Mouse (Mus musculus) liver, adult 2 months (tissue): ENCODE measurements at regions not wholly inside any gene's neighbourhood (a gene's known extent, or its start where the extent isn't known, plus 50 kb on each side); places are given as distances from the start of the nearest gene placed in this dataset.

ENCODE experiments used
- DNase-seq: peaks from one replicate; pipeline ENCODE4 v3.0.0-alpha.2; 2011; ENCODE audit warnings: low read depth, low spot score; ENCODE audit errors: extremely low read depth
- H3K27ac ChIP-seq: fragments of 200-500 bp; replicated peaks from 2 replicates; pipeline ENCODE4 v1.5.1; 2012; ENCODE audit warnings: low read depth, mild to moderate bottlenecking, control low read depth, inconsistent platforms, low read length; ENCODE audit not compliant: insufficient read depth
- H3K27me3 ChIP-seq: fragments of 200-500 bp; 2 replicates; pipeline ENCODE4 v1.6.1; 2012; ENCODE audit warnings: mild to moderate bottlenecking, moderate library complexity, low read length, inconsistent platforms; ENCODE audit not compliant: control insufficient read depth, insufficient read depth
- H3K36me3 ChIP-seq: fragments of 200-500 bp; 2 replicates; pipeline ENCODE4 v1.6.1; 2012; ENCODE audit warnings: low read length, inconsistent platforms; ENCODE audit not compliant: control insufficient read depth, insufficient read depth
- H3K4me1 ChIP-seq: fragments of 200-500 bp; 2 replicates; pipeline ENCODE4 v1.6.1; 2011; ENCODE audit warnings: low read length; ENCODE audit not compliant: control insufficient read depth, insufficient read depth
- H3K4me3 ChIP-seq: fragments of 200-500 bp; 2 replicates; pipeline ENCODE4 v1.5.1; 2011; ENCODE audit warnings: low read depth, mild to moderate bottlenecking, control low read depth, low read length, moderate library complexity; ENCODE audit not compliant: insufficient read depth
- H3K79me2 ChIP-seq: fragments of 200-500 bp; 2 replicates; pipeline ENCODE4 v1.6.1; 2012; ENCODE audit warnings: inconsistent platforms, mild to moderate bottlenecking, low read length, moderate library complexity; ENCODE audit not compliant: control insufficient read depth, insufficient read depth
- H3K9ac ChIP-seq: fragments of 200-500 bp; 2 replicates; pipeline ENCODE4 v1.6.1; 2012; ENCODE audit warnings: low read depth, mild to moderate bottlenecking, control low read depth, inconsistent platforms, low read length
- CTCF ChIP-seq: fragments of 200-500 bp; IDR thresholded peaks from 2 replicates; pipeline ENCODE4 v1.5.1; 2011; ENCODE audit warnings: low read depth, low read length, control low read depth
- POLR2A ChIP-seq: fragments of 200-500 bp; IDR thresholded peaks from 2 replicates; pipeline ENCODE4 v1.6.1; 2011; ENCODE audit warnings: low read length, control low read depth; ENCODE audit not compliant: insufficient read depth; ENCODE audit errors: extremely low read depth
- WGBS: fragments of 180-500 bp; shearing (Covaris S2); methylation state at CpG from one replicate; pipeline ENCODE4 v1.1.7; 2018; 5-methylcytosine and 5-hydroxymethylcytosine counted together

DNA sequence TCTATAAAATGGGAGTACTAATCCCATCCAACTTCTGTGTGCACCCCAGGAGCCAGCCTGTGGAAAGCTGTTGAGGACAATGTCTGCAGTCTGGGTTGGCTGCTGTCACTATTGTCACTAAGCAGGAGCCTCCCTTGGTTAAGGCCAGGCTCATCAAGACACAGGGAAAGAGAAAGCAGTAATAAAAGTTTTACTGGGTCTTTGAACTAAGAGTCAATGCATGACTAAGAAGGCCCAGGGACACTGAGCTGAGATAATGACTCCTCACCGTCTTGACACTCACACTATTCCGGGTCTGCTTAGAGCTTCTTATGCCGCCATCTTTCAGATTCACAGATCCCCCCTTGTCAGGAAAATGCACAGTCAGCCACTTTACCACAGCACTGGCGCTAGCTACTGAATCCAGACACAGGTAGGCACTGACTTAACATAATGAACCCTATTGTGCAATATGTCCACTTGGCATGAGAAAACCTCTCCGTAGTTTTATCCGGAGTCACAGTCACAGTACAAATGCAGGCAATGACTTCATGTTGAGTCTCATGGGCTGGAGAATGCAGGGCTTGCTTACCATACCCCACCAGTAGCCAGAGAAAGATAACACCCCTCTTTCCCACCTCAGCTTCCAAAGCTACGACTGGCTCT is 66.2 kb upstream of the Synm start:
- TF ChIP-seq CTCF (no peak), POLR2A (no peak)
- H3K27ac ChIP-seq: no peak overlapping the region
- 59% methylated on average over 7 of the region's 7 CpGs for WGBS
- H3K27me3 ChIP-seq: no peaks in the 10 kb centered on the region; the same call in 1 of the 2 replicates
- no peaks in the 10 kb centered on the region for H3K79me2 ChIP-seq
- peak; percentile 80 for DNase-seq
- no peaks in the 10 kb centered on the region for H3K36me3 ChIP-seq
- H3K9ac ChIP-seq: no peak overlapping the region
- no peaks in the 10 kb centered on the region for H3K4me1 ChIP-seq
- no peak overlapping the region for H3K4me3 ChIP-seq

GRCm38 (mm10) chr7:67823943-67824645 is 64.6 kb upstream of the Synm start:
- no peak overlapping the region for H3K9ac ChIP-seq
- 56% methylated on average over 8 of the region's 8 CpGs for WGBS

GRCm38 (mm10) chr7:67819551-67819950 is 60.0 kb upstream of the Synm start:
- Histone ChIP-seq H3K9ac (no peak overlapping the region), H3K4me1 (no peaks in the 10 kb centered on the region), H3K36me3 (no peaks in the 10 kb centered on the region), H3K4me3 (no peak overlapping the region), H3K27ac (no peak overlapping the region), H3K79me2 (no peaks in the 10 kb centered on the region), H3K27me3 (peaks cover 2% of the 10 kb centered on the region; the same call in 1 of the 2 replicates)
- no peak for DNase-seq
- WGBS: 94% methylated on average over 5 of the region's 5 CpGs
- TF ChIP-seq POLR2A: no peak
- TF ChIP-seq CTCF: no peak

More at GRCm38 (mm10) chr7:67823943-67824645, 64.6 kb upstream of the Synm start:
- Histone ChIP-seq H3K79me2 (no peaks in the 10 kb centered on the region), H3K27me3 (no peaks in the 10 kb centered on the region; the same call in 1 of the 2 replicates), H3K4me3 (no peak overlapping the region), H3K27ac (no peak overlapping the region), H3K36me3 (no peaks in the 10 kb centered on the region), H3K4me1 (no peaks in the 10 kb centered on the region)
- DNase-seq: no peak
- no peak for TF ChIP-seq CTCF
- TF ChIP-seq POLR2A: no peak

DNA sequence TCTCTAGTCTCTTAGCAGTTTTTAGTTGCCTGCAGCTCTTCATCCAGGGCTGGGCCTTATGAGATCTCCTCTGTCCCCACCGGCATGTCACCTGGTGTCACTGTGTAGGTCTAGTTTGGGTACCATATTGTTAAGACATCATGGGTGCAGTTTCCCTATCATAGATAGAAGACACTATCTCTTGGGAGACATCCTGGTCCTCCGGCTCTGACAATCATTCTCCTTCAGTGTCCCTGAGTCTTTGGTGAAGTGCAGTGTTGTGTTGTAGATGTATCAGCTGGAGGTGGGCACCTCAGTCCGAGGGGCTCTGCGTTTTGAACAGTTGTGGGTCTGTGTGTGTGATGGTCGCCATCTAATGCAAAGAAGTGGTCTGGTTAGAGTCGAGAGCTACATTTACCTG is 58.0 kb upstream of the Synm start:
- no peak overlapping the region for H3K27ac ChIP-seq
- peaks cover 2% of the 10 kb centered on the region; the same call in 1 of the 2 replicates for H3K27me3 ChIP-seq
- TF ChIP-seq POLR2A (no peak), CTCF (no peak)
- no peak for DNase-seq
- no peaks in the 10 kb centered on the region for H3K36me3 ChIP-seq
- no peak overlapping the region for H3K9ac ChIP-seq
- no peaks in the 10 kb centered on the region for H3K79me2 ChIP-seq
- no peaks in the 10 kb centered on the region for H3K4me1 ChIP-seq
- H3K4me3 ChIP-seq: no peak overlapping the region
- WGBS: 94% methylated on average over 6 of the region's 6 CpGs

DNA sequence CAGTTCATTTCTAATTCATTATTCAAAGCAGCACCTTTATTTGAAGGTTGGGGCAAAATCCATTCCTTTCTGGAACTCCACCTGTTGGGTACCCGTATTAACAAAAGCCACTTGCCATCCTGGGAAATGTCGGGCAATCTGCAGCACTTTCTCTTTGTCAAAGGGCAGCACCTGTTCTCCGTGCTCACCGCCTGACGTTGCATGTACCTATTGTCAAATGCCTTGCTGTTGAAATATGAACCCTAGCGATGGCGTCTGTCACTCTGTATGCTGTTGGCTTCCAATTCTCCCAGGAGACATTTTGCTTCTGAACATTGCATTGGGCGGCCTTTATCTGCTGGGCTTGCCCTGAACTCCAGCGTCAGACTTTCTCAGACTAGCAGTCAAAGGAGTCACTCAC is 55.3 kb upstream of the Synm start:
- WGBS: 71% methylated on average over 9 of the region's 9 CpGs
- Histone ChIP-seq H3K27ac (no peak overlapping the region), H3K36me3 (no peaks in the 10 kb centered on the region), H3K4me3 (no peak overlapping the region), H3K4me1 (no peaks in the 10 kb centered on the region), H3K79me2 (no peaks in the 10 kb centered on the region), H3K9ac (no peak overlapping the region), H3K27me3 (0 out of 2 replicates have a peak, but pooled peaks cover 2% of the 10 kb centered on the region)
- no peak for DNase-seq
- no peak for TF ChIP-seq CTCF
- no peak for TF ChIP-seq POLR2A
